Mouse (Mus musculus): ENCODE data around the gene Plekho2.

DNA sequence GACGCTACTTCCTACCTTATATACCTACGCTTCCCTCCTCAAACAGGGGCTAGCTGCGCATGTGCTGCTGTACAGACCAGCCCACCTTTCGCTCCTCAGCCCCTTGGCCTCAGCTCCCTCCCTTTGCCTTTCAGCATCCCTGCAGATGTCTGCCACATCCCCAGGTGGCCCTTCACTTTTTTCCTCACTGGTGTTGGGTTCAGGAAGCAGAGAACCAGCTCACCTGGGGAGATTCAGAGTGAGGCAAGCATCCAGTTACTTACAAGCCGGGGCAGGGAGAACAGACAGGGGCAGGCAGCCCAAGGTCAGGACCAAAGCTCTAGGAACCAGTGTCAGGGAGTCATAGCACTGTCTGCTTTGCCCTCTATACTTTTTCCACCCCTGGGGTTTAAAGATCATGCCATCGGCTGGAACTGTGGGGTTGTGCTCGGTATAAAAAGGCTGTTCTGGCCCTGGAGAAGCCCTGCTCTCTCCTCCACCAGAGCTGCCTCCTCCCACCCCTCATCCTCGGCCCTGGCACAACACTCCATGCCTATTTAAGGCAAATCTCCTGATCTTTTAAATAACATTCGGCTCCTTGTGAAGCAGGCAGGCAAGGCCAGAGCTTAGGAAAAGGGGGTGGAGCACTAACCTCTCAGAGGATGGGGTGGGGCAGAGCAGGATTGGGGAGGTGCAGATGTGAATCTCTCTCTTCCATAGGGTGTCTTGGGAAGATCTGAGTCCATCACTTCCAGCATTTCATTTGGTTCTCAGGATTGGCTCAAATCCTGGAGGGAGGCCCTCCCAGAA is 26.7 kb upstream of the Plekho2 start:
- TF ChIP-seq POLR2A (IDR thresholded peaks at IDR 0.05; ENCODE audit: borderline replicate concordance, extremely low read depth, low read depth, low read length): no peak
- no peak for TF ChIP-seq CTCF (IDR thresholded peaks at IDR 0.05; ENCODE audit: insufficient read depth, low read length)

All from lung, adult 2 months (tissue).